Comparison of ENCODE assay signal across 22 mouse cellular contexts in the genomic region with DNA sequence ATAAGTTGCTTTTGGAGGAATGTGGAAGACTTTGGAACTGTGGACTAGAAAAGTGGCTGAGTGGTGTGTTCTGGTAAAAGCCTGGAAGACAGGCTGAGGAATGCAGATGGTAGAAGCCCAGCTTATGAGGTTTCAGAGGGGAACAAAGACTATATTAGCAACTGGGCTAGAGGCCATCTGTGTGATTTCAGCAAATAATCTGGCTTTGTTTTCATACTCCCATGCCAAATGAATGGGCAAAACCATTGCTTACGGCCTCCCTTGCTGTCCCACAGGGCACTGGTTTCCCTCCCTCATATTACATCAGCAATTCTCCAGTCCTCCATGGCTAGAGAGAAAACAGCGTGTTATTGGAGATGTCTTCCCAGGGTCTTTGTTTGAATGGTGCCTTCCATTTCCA. TPM values are rescaled to one million over a fixed set of nuclear protein-coding genes. Genes with fewer than 3 reads are reported as not detected.
A peak's percentile ranks its signal among the peaks of the same experiment; 100 is the strongest.
DNase-seq lines count a peak whose midpoint lies in the region; ATAC-seq lines count a peak whose summit lies in the region.
"Had no signal": no experiment of that assay in that cellular context is flagged by ENCODE, and none has a peak within 500 bp of the region (broad histone marks: within the 10 kb centered on the region; RNA-seq: fewer than 3 reads in every experiment).

No protein-coding gene starts in this region.

- no peak overlapping the region for H3K27ac ChIP-seq in midbrain, embryonic 11.5 days (ENCODE audit: low read depth, low read length)
- no peak overlapping the region for H3K27ac ChIP-seq in midbrain, embryonic 10.5 days (replicated peaks)
- H3K27ac ChIP-seq: embryonic facial prominence, embryonic 13.5 days; heart, adult 2 months; hindbrain, embryonic 13.5 days; limb, embryonic 13.5 days; liver, embryonic 13.5 days; lung, embryonic 15.5 days; neural tube, embryonic 12.5 days; stomach, postnatal 0 days had no signal

- H3K4me3 ChIP-seq in midbrain, embryonic 11.5 days (ENCODE audit: low read depth, low read length) = no peak overlapping the region
- H3K4me3 ChIP-seq in midbrain, embryonic 10.5 days = no peak overlapping the region
- H3K4me3 ChIP-seq: embryonic facial prominence, embryonic 13.5 days; heart, adult 2 months; hindbrain, embryonic 13.5 days; limb, embryonic 13.5 days; liver, embryonic 13.5 days; lung, embryonic 15.5 days; neural tube, embryonic 12.5 days had no signal

- no peak for ATAC-seq in midbrain, embryonic 11.5 days (ENCODE audit: low FRiP score)
- ATAC-seq: CD4-positive, CD25-positive, alpha-beta regulatory T cell, adult 4 months had no signal

- H3K9ac ChIP-seq in midbrain, embryonic 11.5 days (ENCODE audit: low read length) = no peak overlapping the region
- H3K9ac ChIP-seq: embryonic facial prominence, embryonic 13.5 days; hindbrain, embryonic 13.5 days; limb, embryonic 13.5 days; liver, embryonic 13.5 days; lung, embryonic 15.5 days; neural tube, embryonic 12.5 days had no signal

- no peaks in the 10 kb centered on the region for H3K9me3 ChIP-seq in midbrain, embryonic 11.5 days (ENCODE audit: control insufficient read depth, low read length)
- no peaks in the 10 kb centered on the region for H3K9me3 ChIP-seq in midbrain, embryonic 10.5 days (replicated peaks)
- H3K9me3 ChIP-seq: embryonic facial prominence, embryonic 13.5 days; hindbrain, embryonic 13.5 days; limb, embryonic 13.5 days; liver, embryonic 13.5 days; lung, embryonic 15.5 days; neural tube, embryonic 12.5 days had no signal

- no peaks in the 10 kb centered on the region for H3K27me3 ChIP-seq in midbrain, embryonic 11.5 days (ENCODE audit: control insufficient read depth, insufficient read depth, low read length)
- no peaks in the 10 kb centered on the region for H3K27me3 ChIP-seq in midbrain, embryonic 10.5 days (ENCODE audit: low read depth, poor library complexity, severe bottlenecking)
- H3K27me3 ChIP-seq: embryonic facial prominence, embryonic 13.5 days; hindbrain, embryonic 13.5 days; limb, embryonic 13.5 days; liver, embryonic 13.5 days; lung, embryonic 15.5 days; neural tube, embryonic 12.5 days had no signal

- H3K36me3 ChIP-seq in midbrain, embryonic 11.5 days (ENCODE audit: control insufficient read depth, insufficient read depth, low read length) = no peaks in the 10 kb centered on the region
- H3K36me3 ChIP-seq in midbrain, embryonic 10.5 days = no peaks in the 10 kb centered on the region
- H3K36me3 ChIP-seq: embryonic facial prominence, embryonic 13.5 days; hindbrain, embryonic 13.5 days; limb, embryonic 13.5 days; liver, embryonic 13.5 days; lung, embryonic 15.5 days; neural tube, embryonic 12.5 days had no signal

- DNase-seq in adrenal gland, postnatal 10 days = peak; percentile 47
- no peak for DNase-seq in adrenal gland, postnatal 4 days (ENCODE audit: low spot score in 2 of 2)
- DNase-seq in gastrocnemius, adult 18-20 months (ENCODE audit: low spot score) = peak; percentile 43
- DNase-seq in gastrocnemius, postnatal 4 days (ENCODE audit: low spot score in 2 of 2) = no peak
- DNase-seq in midbrain, embryonic 11.5 days (ENCODE audit: low spot score, missing footprints) = peak; percentile 84
- no peak for DNase-seq in midbrain, embryonic 10.5 days (ENCODE audit: low spot score)
- no peak for DNase-seq in kidney, postnatal 36 days
- DNase-seq: cerebellum, adult 2 months; gastrocnemius, postnatal 10 days; heart, adult 2 months; kidney, adult 9 months; kidney, postnatal 25 days; liver, embryonic 13.5 days; lung, postnatal 4 days; right cerebral cortex, postnatal 4 days had no signal

- no peak overlapping the region for H3K4me2 ChIP-seq in midbrain, embryonic 11.5 days
- H3K4me2 ChIP-seq: embryonic facial prominence, embryonic 13.5 days; hindbrain, embryonic 13.5 days; limb, embryonic 13.5 days; liver, embryonic 13.5 days; lung, embryonic 15.5 days; neural tube, embryonic 12.5 days had no signal

- WGBS in midbrain, embryonic 11.5 days = 74% methylated on average over 2 of the region's 2 CpGs
- 74% methylated on average over 2 of the region's 2 CpGs for WGBS in midbrain, embryonic 10.5 days

- H3K4me1 ChIP-seq in midbrain, embryonic 11.5 days (ENCODE audit: control insufficient read depth, insufficient read depth, low read length) = no peaks in the 10 kb centered on the region
- H3K4me1 ChIP-seq in midbrain, embryonic 10.5 days = no peaks in the 10 kb centered on the region
- H3K4me1 ChIP-seq: embryonic facial prominence, embryonic 13.5 days; hindbrain, embryonic 13.5 days; limb, embryonic 13.5 days; liver, embryonic 13.5 days; lung, embryonic 15.5 days; neural tube, embryonic 12.5 days had no signal

RNA-seq across cellular contexts. Expression of a gene that starts 17.4 kb away (rescaled TPM):
- total RNA-seq in adrenal gland, postnatal 10 days (2021) = 1 to 10 TPM; 5.1 to 7.5 TPM
- total RNA-seq in adrenal gland, postnatal 4 days (2021) = 10 to 100 TPM in 1 of 2 experiments, 1 to 10 TPM in 1; 9.0 to 12.2 TPM
- total RNA-seq in gastrocnemius, adult 18-20 months (2021) = 1 to 10 TPM; 3.0 to 3.9 TPM
- 1 to 10 TPM; 5.3 to 6.0 TPM for total RNA-seq in gastrocnemius, postnatal 4 days (2021)
- 9.7 and 10.2 TPM in 2 replicates for polyA plus RNA-seq in midbrain, embryonic 11.5 days (2014; fragmentation: Nextera tagmentation; extraction: Ambion mirVana)
- polyA plus RNA-seq in midbrain, embryonic 10.5 days (2016; fragmentation: Nextera tagmentation; extraction: Ambion mirVana) = 15.7 and 17.3 TPM in 2 replicates

RNA-seq across cellular contexts. Expression of a gene that starts 36.8 kb away (rescaled TPM):
- total RNA-seq in adrenal gland, postnatal 10 days (2021) = 1 to 10 TPM; 7.2 to 7.7 TPM
- 10 to 100 TPM; 10.6 to 11.9 TPM for total RNA-seq in adrenal gland, postnatal 4 days (2021)
- 10 to 100 TPM; 10.7 to 21.0 TPM for total RNA-seq in gastrocnemius, adult 18-20 months (2021)
- 1 to 10 TPM in 1 of 2 experiments, under 1 TPM in 1; 0.83 to 1.8 TPM for total RNA-seq in gastrocnemius, postnatal 4 days (2021)
- 7.4 and 7.8 TPM in 2 replicates for polyA plus RNA-seq in midbrain, embryonic 11.5 days (2014; fragmentation: Nextera tagmentation; extraction: Ambion mirVana)
- 7.0 and 7.2 TPM in 2 replicates for polyA plus RNA-seq in midbrain, embryonic 10.5 days (2016; fragmentation: Nextera tagmentation; extraction: Ambion mirVana)

Comparison
In these comparisons a context has a peak if more than half of its experiments do, and no peak if none do; other contexts are left out.
1. DNase-seq: peak in adrenal gland, postnatal 10 days (single experiment), gastrocnemius, adult 18-20 months (single experiment) and midbrain, embryonic 11.5 days (single experiment); none in adrenal gland, postnatal 4 days (0 of 2), gastrocnemius, postnatal 4 days (0 of 2), midbrain, embryonic 10.5 days (single experiment) and kidney, postnatal 36 days (0 of 2).